Mouse (Mus musculus): ENCODE measurements at regions not wholly inside any gene's neighbourhood (a gene's known extent, or its start where the extent isn't known, plus 50 kb on each side); places are given as distances from the start of the nearest gene placed in this dataset.

- WGBS: 94% methylated on average over 1 of the region's 1 CpGs
- no peak overlapping the region for H3K27ac ChIP-seq
- H3K9me3 ChIP-seq (ENCODE audit: low read length): no peaks in the 10 kb centered on the region
- no peaks in the 10 kb centered on the region for H3K27me3 ChIP-seq (ENCODE audit: insufficient read depth, low read length)
- no peaks in the 10 kb centered on the region for H3K36me3 ChIP-seq (ENCODE audit: insufficient read depth, low read length)
- ATAC-seq (no peak), DNase-seq (ENCODE audit: low spot score) (no peak)
- no peak for TF ChIP-seq CTCF (IDR thresholded peaks at IDR 0.05; ENCODE audit: low read depth)
- no peaks in the 10 kb centered on the region for H3K4me1 ChIP-seq (ENCODE audit: insufficient read depth, low read length)
- H3K4me2 ChIP-seq (ENCODE audit: low read depth, low read length): no peak overlapping the region
- no peak overlapping the region for H3K4me3 ChIP-seq (ENCODE audit: low read length)
- H3K9ac ChIP-seq (replicated peaks; ENCODE audit: low read length): no peak overlapping the region
Observed at GRCm38 (mm10) chrX:121764460-121764859, 632.7 kb downstream of the Nap1l3 start.

GRCm38 (mm10) chrX:121753010-121753409 lies 644.2 kb downstream of the Nap1l3 start:
- ATAC-seq (no peak), DNase-seq (ENCODE audit: low spot score) (peak; percentile 1)
- no peak for TF ChIP-seq CTCF (IDR thresholded peaks at IDR 0.05; ENCODE audit: low read depth)
- Histone ChIP-seq H3K27ac (no peak overlapping the region), H3K9ac (replicated peaks; ENCODE audit: low read length) (no peak overlapping the region), H3K4me3 (ENCODE audit: low read length) (no peak overlapping the region), H3K4me2 (ENCODE audit: low read depth, low read length) (no peak overlapping the region), H3K9me3 (ENCODE audit: low read length) (no peaks in the 10 kb centered on the region), H3K36me3 (ENCODE audit: insufficient read depth, low read length) (no peaks in the 10 kb centered on the region), H3K4me1 (ENCODE audit: insufficient read depth, low read length) (no peaks in the 10 kb centered on the region), H3K27me3 (ENCODE audit: insufficient read depth, low read length) (no peaks in the 10 kb centered on the region)

Data from hindbrain, postnatal 0 days (tissue).